ENCODE assay signal across 1 mouse cellular context in genomic region chr11:94334386-94334968, GRCm38 (mm10).
TF ChIP-seq lines count a peak whose summit lies in the region.

No protein-coding gene starts in this region.

TF ChIP-seq in C2C12, 6 proteins besides CTCF, POLR2A, EP300 and RAD21:
- peak; percentile 93 for TF ChIP-seq MYOD1 (IDR thresholded peaks at IDR 0.05; ENCODE audit: control insufficient read depth, insufficient read length, low read depth)
- no peak for TF ChIP-seq FOSL1 (IDR thresholded peaks at IDR 0.05; ENCODE audit: insufficient read depth, low read length, poor library complexity, severe bottlenecking)
